Mouse (Mus musculus) MEL (cell line): ENCODE measurements around the gene Cacng2. TPM values are rescaled to one million over a fixed set of nuclear protein-coding genes. Genes with fewer than 3 reads are reported as not detected.

Source experiments
- DNase-seq: peaks from one replicate; pipeline ENCODE4 v3.0.0; 2011; ENCODE audit warnings: low read depth, low spot score
- H3K27ac ChIP-seq: 2 replicates; pipeline ENCODE4 v1.5.1; 2012; ENCODE audit warnings: low read depth, mild to moderate bottlenecking, control low read depth, low read length, moderate library complexity; ENCODE audit not compliant: control insufficient read depth
- H3K27me3 ChIP-seq, 2 experiments: fragments of 150-350 bp in 1 of 2; sonication (generic) in 1 of 2; 2 replicates each; pipeline ENCODE4 v1.6.1; 2012; ENCODE audit warnings: low read length in 2 of 2, mild to moderate bottlenecking in 2 of 2, improper control_type of control experiment in 1 of 2, moderate library complexity in 1 of 2; ENCODE audit not compliant: insufficient read depth in 2 of 2, control insufficient read depth in 1 of 2
- H3K36me3 ChIP-seq, 2 experiments: 2 replicates each; pipeline ENCODE4 v1.6.1; 2012 to 2014; ENCODE audit warnings: low read length in 2 of 2, improper control_type of control experiment in 1 of 2, inconsistent platforms in 1 of 2, mild to moderate bottlenecking in 1 of 2; ENCODE audit not compliant: insufficient read depth in 2 of 2, control insufficient read depth in 1 of 2
- H3K4me1 ChIP-seq, 2 experiments: fragments of 150-350 bp in 1 of 2; sonication (generic) in 1 of 2; 2 replicates each; pipeline ENCODE4 v1.6.1; 2012; ENCODE audit warnings: low read length in 2 of 2, improper control_type of control experiment in 1 of 2, mild to moderate bottlenecking in 1 of 2; ENCODE audit not compliant: insufficient read depth in 2 of 2, control insufficient read depth in 1 of 2
- H3K4me3 ChIP-seq, 2 experiments: fragments of 150-350 bp in 1 of 2; sonication (generic) in 1 of 2; 2 replicates each; pipeline ENCODE4 v1.5.1; 2012; ENCODE audit warnings: low read depth in 2 of 2, low read length in 2 of 2, mild to moderate bottlenecking in 2 of 2, moderate library complexity in 2 of 2, control low read depth in 1 of 2, improper control_type of control experiment in 1 of 2; ENCODE audit not compliant: control insufficient read depth in 1 of 2, insufficient read depth in 1 of 2
- H3K79me2 ChIP-seq: 2 replicates; pipeline ENCODE4 v1.6.1; 2012; ENCODE audit warnings: mild to moderate bottlenecking, low read length, moderate library complexity; ENCODE audit not compliant: control insufficient read depth, poor library complexity, insufficient read depth
- H3K9ac ChIP-seq: 2 replicates; pipeline ENCODE4 v1.6.1; 2012; ENCODE audit warnings: low read depth, mild to moderate bottlenecking, control low read depth, low read length, moderate library complexity; ENCODE audit not compliant: control insufficient read depth, poor library complexity, severe bottlenecking
- H3K9me3 ChIP-seq: fragments of 150-350 bp; sonication (generic); replicated peaks from 2 replicates; pipeline ENCODE4 v1.6.1; 2012; ENCODE audit warnings: mild to moderate bottlenecking, low read length, improper control_type of control experiment, moderate library complexity; ENCODE audit not compliant: insufficient read depth
- BHLHE40 ChIP-seq: IDR thresholded peaks from 2 replicates; pipeline ENCODE4 v1.6.1; 2012; ENCODE audit warnings: low read depth, mild to moderate bottlenecking, inconsistent platforms, low read length, improper control_type of control experiment, borderline replicate concordance
- CHD1 ChIP-seq: IDR thresholded peaks from 2 replicates; pipeline ENCODE4 v1.6.1; 2012; ENCODE audit warnings: low read depth, mild to moderate bottlenecking, inconsistent platforms, low read length, improper control_type of control experiment
- CHD2 ChIP-seq: IDR thresholded peaks from 2 replicates; pipeline ENCODE4 v1.6.1; 2011; ENCODE audit warnings: low read length, improper control_type of control experiment
- E2F4 ChIP-seq: IDR thresholded peaks from 2 replicates; pipeline ENCODE4 v1.6.1; 2011; ENCODE audit warnings: low read depth, low read length, improper control_type of control experiment, borderline replicate concordance
- ELF1 ChIP-seq: IDR thresholded peaks from 2 replicates; pipeline ENCODE4 v1.6.1; 2014; ENCODE audit warnings: low read depth, mild to moderate bottlenecking, inconsistent platforms, low read length, improper control_type of control experiment, moderate library complexity
- GATA1 ChIP-seq: IDR thresholded peaks from 2 replicates; pipeline ENCODE4 v1.6.1; 2011; ENCODE audit warnings: low read depth, low read length, improper control_type of control experiment
- KAT2A ChIP-seq: conservative IDR thresholded peaks from 2 replicates; pipeline ENCODE4 v1.6.1; 2012; ENCODE audit warnings: low read depth, low read length, improper control_type of control experiment, inconsistent platforms
- MAX ChIP-seq: IDR thresholded peaks from 2 replicates; pipeline ENCODE4 v1.6.1; 2011; ENCODE audit warnings: low read length, improper control_type of control experiment
- MAZ ChIP-seq: IDR thresholded peaks from 2 replicates; pipeline ENCODE4 v1.6.1; 2012; ENCODE audit warnings: low read depth, mild to moderate bottlenecking, inconsistent platforms, low read length, improper control_type of control experiment
- MXI1 ChIP-seq: IDR thresholded peaks from 2 replicates; pipeline ENCODE4 v1.6.1; 2011; ENCODE audit warnings: mild to moderate bottlenecking, low read depth, low read length, improper control_type of control experiment
- MYB ChIP-seq: IDR thresholded peaks from 2 replicates; pipeline ENCODE4 v1.6.1; 2011; ENCODE audit warnings: mild to moderate bottlenecking, low read depth, low read length, improper control_type of control experiment
- MYC ChIP-seq: IDR thresholded peaks from 2 replicates; pipeline ENCODE4 v1.6.1; 2011; ENCODE audit warnings: low read depth, mild to moderate bottlenecking, low read length, improper control_type of control experiment, moderate library complexity
- POLR2AphosphoS2 ChIP-seq: IDR thresholded peaks from 2 replicates; pipeline ENCODE4 v1.6.1; 2011; ENCODE audit warnings: low read length, improper control_type of control experiment
- POLR2AphosphoS5 ChIP-seq: IDR thresholded peaks from 2 replicates; pipeline ENCODE4 v1.6.1; 2012; ENCODE audit warnings: low read depth, borderline replicate concordance, mild to moderate bottlenecking, inconsistent platforms, low read length, moderate library complexity, mixed read lengths
- SMC3 ChIP-seq: IDR thresholded peaks from 2 replicates; pipeline ENCODE4 v1.6.1; 2011; ENCODE audit warnings: low read depth, low read length, improper control_type of control experiment
- TAL1 ChIP-seq: IDR thresholded peaks from 2 replicates; pipeline ENCODE4 v1.6.1; 2012; ENCODE audit warnings: mild to moderate bottlenecking, inconsistent platforms, low read length, moderate library complexity, mixed read lengths
- TCF12 ChIP-seq: IDR thresholded peaks from 2 replicates; pipeline ENCODE4 v1.6.1; 2014; ENCODE audit warnings: low read depth, mild to moderate bottlenecking, inconsistent platforms, low read length, improper control_type of control experiment, moderate library complexity
- ZKSCAN1 ChIP-seq: IDR thresholded peaks from 2 replicates; pipeline ENCODE4 v1.6.1; 2012; ENCODE audit warnings: low read depth, mild to moderate bottlenecking, inconsistent platforms, low read length, improper control_type of control experiment, moderate library complexity
- ZMIZ1 ChIP-seq: IDR thresholded peaks from 2 replicates; pipeline ENCODE4 v1.6.1; 2012; ENCODE audit warnings: low read depth, mild to moderate bottlenecking, inconsistent platforms, low read length, improper control_type of control experiment, moderate library complexity
- polyA plus RNA-seq, 2 experiments: library from polyadenylated mRNA; stranded (reverse) in 1 of 2; unstranded in 1 of 2; fragments of >175 nt in 1 of 2; fragments of >200 nt in 1 of 2; gene quantifications; 2 replicates each; pipeline versions ENCODE4 v1.2.1 to v1.2.4; 2012; ENCODE audit warnings: low replicate concordance in 2 of 2, low read depth in 1 of 2; ENCODE audit not compliant: insufficient read length in 2 of 2, insufficient read depth in 1 of 2, missing spikeins in 1 of 2
- total RNA-seq: library from RNA; depleted of rRNA; stranded (reverse); fragments of 300-350 nt; gene quantifications from 2 replicates; pipeline ENCODE4 v1.2.3, GENCODE M21; 2012

Gene Cacng2
- total and polyA plus RNA-seq, 3 experiments = not detected

DNA sequence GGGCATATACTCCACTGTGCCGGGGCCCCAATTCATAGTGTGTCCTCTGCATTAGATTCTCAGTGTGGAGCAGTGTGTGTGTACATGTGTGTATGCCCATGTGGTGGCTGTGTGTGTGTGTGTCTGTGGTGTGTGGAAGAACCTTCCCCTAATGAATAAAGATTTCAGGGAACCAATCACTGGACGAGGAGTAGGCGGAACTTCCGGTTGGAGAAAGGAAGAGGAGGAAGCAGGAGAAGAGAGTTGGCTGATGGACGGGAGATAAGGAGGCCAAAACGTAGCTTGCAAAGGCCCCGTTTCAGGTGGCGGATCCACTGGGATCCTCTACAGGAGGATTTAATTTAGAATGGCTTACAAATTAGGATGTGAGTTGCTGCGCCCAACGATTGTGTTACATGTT, 82.2 kb downstream of the Cacng2 start:
- no peak overlapping the region for H3K27ac ChIP-seq
- peak; percentile 39 for DNase-seq
- peaks cover 0 to 4% of the 10 kb centered on the region in 2 experiments; a peak in 2 of 4 replicates for H3K27me3 ChIP-seq
- H3K4me1 ChIP-seq = no peaks in the 10 kb centered on the region
- H3K36me3 ChIP-seq = no peaks in the 10 kb centered on the region
- no peak overlapping the region for H3K4me3 ChIP-seq
- no peaks in the 10 kb centered on the region for H3K9me3 ChIP-seq
- TF ChIP-seq POLR2AphosphoS5 (no peak), CHD1 (no peak), GATA1 (0 out of 2 replicates have a peak, but pooled peaks have one; percentile 26), SMC3 (no peak), KAT2A (no peak), MYB (no peak), TCF12 (no peak)
- H3K79me2 ChIP-seq = no peaks in the 10 kb centered on the region
- H3K9ac ChIP-seq = no peak overlapping the region

DNA sequence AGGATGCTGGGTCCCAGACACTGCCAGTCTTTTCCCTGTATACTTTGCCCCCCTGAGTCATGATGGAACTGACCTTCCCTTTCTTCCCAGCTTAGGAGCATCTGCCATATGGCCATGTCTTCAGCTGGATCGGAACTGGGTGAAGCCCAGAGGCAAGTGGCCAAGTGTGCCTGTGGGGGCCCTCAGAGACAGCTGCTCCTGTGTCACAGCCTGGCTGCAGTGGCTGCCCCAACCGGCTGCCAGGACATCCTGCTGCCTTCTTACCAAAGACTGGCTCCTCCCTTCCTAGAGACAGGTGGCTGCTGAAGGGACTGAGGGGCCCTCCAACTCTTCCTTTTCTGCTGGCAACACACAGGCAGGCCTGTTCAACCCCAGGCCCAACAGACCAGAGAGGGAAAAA, 83.2 kb downstream of the Cacng2 start:
- Histone ChIP-seq H3K36me3 (no peaks in the 10 kb centered on the region), H3K4me1 (no peaks in the 10 kb centered on the region), H3K9me3 (no peaks in the 10 kb centered on the region), H3K27me3 (peaks cover 0 to 3% of the 10 kb centered on the region in 2 experiments; a peak in 2 of 4 replicates), H3K27ac (no peak overlapping the region), H3K79me2 (no peaks in the 10 kb centered on the region), H3K4me3 (no peak overlapping the region), H3K9ac (no peak overlapping the region)
- TF ChIP-seq ZMIZ1 (no peak), MYC (no peak), TAL1 (no peak), CHD1 (no peak), MAZ (no peak), MAX (no peak), E2F4 (no peak), ELF1 (no peak), ZKSCAN1 (no peak), CHD2 (no peak), KAT2A (no peak), MXI1 (no peak), BHLHE40 (no peak), GATA1 (no peak), POLR2AphosphoS5 (no peak), POLR2AphosphoS2 (no peak)
- DNase-seq = no peak
